Mouse (Mus musculus) intestine, embryonic 15.5 days (tissue): ENCODE results near the gene Ralgapa2. TPM values are rescaled to one million over a fixed set of nuclear protein-coding genes. Genes with fewer than 3 reads are reported as not detected.

Experiments used
- ATAC-seq: fragments of 200-750 bp; cut with Nextera tagmentation; 2 replicates; pipeline ENCODE4 v1.8.0; 2017; ENCODE audit warnings: moderate TSS enrichment, moderate library complexity
- H3K27ac ChIP-seq: fragments of 300-500 bp; sonication (generic); 2 replicates; pipeline ENCODE4 v1.5.1; 2015; ENCODE audit warnings: mild to moderate bottlenecking, inconsistent platforms
- H3K27me3 ChIP-seq: fragments of 300-500 bp; sonication (generic); replicated peaks from 2 replicates; pipeline ENCODE4 v1.6.1; 2015; ENCODE audit warnings: inconsistent platforms
- H3K36me3 ChIP-seq: fragments of 300-500 bp; sonication (generic); 2 replicates; pipeline ENCODE4 v1.6.1; 2015; ENCODE audit warnings: inconsistent platforms
- H3K4me1 ChIP-seq: fragments of 300-500 bp; sonication (generic); replicated peaks from 2 replicates; pipeline ENCODE4 v1.6.1; 2015; ENCODE audit warnings: inconsistent platforms
- H3K4me2 ChIP-seq: fragments of 300-500 bp; sonication (generic); replicated peaks from 2 replicates; pipeline ENCODE4 v1.6.1; 2015; ENCODE audit warnings: mild to moderate bottlenecking, inconsistent platforms
- H3K4me3 ChIP-seq: fragments of 300-500 bp; sonication (generic); replicated peaks from 2 replicates; pipeline ENCODE4 v1.5.1; 2015; ENCODE audit warnings: inconsistent platforms
- H3K9ac ChIP-seq: fragments of 300-500 bp; sonication (generic); 2 replicates; pipeline ENCODE4 v1.6.1; 2015; ENCODE audit warnings: inconsistent platforms
- H3K9me3 ChIP-seq: fragments of 300-500 bp; sonication (generic); 2 replicates; pipeline ENCODE4 v1.6.1; 2016; ENCODE audit warnings: inconsistent platforms
- WGBS: fragments of 180-500 bp; shearing (Covaris S2); methylation state at CpG from one replicate; pipeline ENCODE4 v1.1.7; 2015; 5-methylcytosine and 5-hydroxymethylcytosine counted together
- polyA plus RNA-seq: library from polyadenylated mRNA; unstranded; fragments of >200 nt; fragmentation: Nextera tagmentation; extraction: Ambion mirVana; gene quantifications from 2 replicates; pipeline ENCODE4 v1.2.1, GENCODE M21; 2015

The Ralgapa2 gene
- polyA plus RNA-seq, 1 experiment from 2014 or later, result 8.5 TPM

DNA sequence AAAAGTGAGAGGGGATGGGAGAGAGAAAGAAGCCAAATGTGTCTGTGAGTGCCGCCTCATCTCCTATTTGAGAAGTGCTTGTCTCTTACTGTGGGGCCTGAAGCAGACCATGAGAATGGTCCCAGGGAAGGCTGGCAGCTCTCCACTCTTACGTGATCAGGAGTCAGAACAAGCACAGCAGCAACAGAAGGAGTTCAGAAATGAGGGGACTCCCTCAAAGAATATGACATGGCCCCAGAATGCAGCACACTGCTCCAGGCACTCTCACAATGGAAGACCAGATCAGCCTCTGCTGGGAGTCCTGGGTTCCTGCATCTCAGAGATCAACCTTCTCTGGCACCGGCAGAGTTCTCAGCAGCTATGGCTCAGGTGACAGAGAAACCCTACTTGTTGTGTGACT, 284.5 kb downstream of the Ralgapa2 start:
- Histone ChIP-seq H3K36me3 (no peaks in the 10 kb centered on the region), H3K4me2 (no peak overlapping the region), H3K9me3 (no peaks in the 10 kb centered on the region), H3K4me1 (peaks cover 9% of the 10 kb centered on the region), H3K9ac (no peak overlapping the region), H3K4me3 (no peak overlapping the region), H3K27me3 (peaks cover 54% of the 10 kb centered on the region), H3K27ac (no peak overlapping the region)
- ATAC-seq, result no peak
- 61% methylated on average over 3 of the region's 3 CpGs for WGBS

DNA sequence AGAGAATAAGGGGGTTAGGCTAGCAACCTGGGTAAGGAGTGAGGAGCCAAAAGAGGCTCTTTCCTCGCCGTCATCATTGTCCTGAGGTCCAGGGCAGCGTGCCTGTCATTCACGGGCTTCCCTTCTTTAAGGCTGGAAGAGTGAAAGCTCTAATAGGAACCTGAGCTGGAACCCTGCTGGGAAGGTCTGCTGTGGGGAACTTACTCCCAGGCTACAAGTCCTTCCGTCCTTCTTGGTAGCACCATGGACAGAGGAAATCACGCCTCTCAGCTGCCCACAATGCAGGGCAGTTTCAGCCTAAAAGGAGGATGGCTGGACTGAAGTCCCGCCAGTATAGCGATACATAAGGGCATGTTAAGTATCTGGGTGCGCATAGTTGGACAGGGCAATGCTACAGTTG, 285.7 kb downstream of the Ralgapa2 start:
- Histone ChIP-seq H3K4me1 (peaks cover 21% of the 10 kb centered on the region), H3K4me3 (no peak overlapping the region), H3K9me3 (no peaks in the 10 kb centered on the region), H3K27ac (no peak overlapping the region), H3K9ac (no peak overlapping the region), H3K36me3 (no peaks in the 10 kb centered on the region), H3K4me2 (no peak overlapping the region), H3K27me3 (peaks cover 66% of the 10 kb centered on the region)
- WGBS, result 2% methylated on average over 9 of the region's 9 CpGs
- no peak for ATAC-seq

DNA sequence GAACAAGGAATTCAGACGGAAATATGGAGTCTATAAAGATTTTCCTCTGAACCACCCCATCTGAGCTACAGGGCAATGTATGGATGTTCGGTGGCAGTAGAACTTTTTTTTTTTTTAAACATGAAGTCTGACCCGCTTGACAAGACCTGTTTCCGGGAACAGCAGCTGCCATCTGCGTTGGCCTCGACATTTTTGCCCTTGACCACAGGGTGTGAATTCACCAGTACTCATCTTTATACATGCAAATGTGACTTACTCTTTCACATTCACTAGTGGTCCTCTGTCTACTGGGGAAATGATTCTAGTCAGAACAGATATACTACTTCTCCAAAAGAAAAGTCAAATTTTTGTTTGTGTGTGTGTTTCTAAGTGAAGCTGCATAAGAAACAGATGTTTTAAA, 286.3 kb downstream of the Ralgapa2 start:
- H3K4me3 ChIP-seq, result no peak overlapping the region
- WGBS, result 17% methylated on average over 6 of the region's 6 CpGs
- no peaks in the 10 kb centered on the region for H3K36me3 ChIP-seq
- H3K4me1 ChIP-seq, result peaks cover 28% of the 10 kb centered on the region
- no peak overlapping the region for H3K27ac ChIP-seq
- no peak overlapping the region for H3K9ac ChIP-seq
- no peaks in the 10 kb centered on the region for H3K9me3 ChIP-seq
- H3K27me3 ChIP-seq, result peaks cover 72% of the 10 kb centered on the region
- no peak overlapping the region for H3K4me2 ChIP-seq
- no peak for ATAC-seq

DNA sequence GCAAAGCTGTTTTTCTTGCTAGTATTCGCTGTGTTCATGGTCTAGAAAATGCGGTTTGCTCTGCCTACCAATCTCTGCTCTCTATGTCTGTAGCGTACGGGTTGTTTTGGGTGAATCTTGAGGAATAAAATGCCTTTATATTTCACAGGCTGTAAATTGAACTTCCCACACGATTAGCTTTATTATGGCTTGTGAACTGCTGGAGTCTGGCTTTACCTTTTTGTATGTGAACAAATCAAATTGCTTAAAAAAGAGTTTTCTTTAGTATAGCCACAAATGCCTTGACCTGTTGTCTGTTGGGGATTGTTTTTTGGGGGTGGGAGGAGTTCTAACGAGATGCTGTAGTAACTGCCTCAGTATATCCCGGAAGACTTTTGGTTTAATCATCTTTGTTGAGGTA, 288.0 kb downstream of the Ralgapa2 start:
- ATAC-seq, result no peak

DNA sequence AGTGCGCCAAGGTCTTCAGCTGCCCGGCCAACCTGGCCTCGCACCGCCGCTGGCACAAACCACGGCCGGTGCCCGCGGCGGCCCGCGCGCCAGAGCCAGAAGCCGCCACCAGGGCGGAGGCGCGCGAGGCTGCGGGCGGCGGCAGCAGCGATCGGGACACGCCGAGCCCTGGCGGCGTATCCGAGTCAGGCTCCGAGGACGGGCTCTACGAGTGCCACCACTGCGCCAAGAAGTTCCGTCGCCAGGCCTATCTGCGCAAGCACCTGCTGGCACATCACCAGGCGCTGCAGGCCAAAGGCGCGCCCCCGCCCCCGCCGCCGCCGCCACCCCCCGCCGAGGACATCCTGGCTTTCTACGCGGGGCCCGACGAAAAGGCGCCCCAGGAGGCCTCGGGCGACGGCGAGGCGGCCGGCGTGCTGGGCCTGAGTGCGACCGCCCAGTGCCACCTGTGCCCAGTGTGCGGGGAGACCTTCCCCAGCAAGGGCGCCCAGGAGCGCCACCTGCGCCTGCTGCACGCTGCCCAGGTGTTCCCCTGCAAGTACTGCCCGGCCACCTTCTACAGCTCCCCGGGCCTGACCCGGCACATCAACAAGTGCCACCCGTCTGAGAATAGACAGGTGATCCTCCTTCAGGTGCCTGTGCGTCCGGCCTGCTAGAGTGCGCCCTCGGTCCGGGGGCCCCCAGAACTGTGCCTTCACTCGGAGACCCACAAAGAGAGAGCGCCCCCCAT, 288.8 kb downstream of the Ralgapa2 start:
- ATAC-seq, result no peak
- H3K36me3 ChIP-seq, result no peaks in the 10 kb centered on the region
- H3K9ac ChIP-seq, result 0 out of 2 replicates have a peak overlapping the region, but pooled peaks have one; percentile 32
- 1% methylated on average over 72 of the region's 75 CpGs for WGBS
- no peak overlapping the region for H3K27ac ChIP-seq
- peak overlapping the region; percentile 51 for H3K4me3 ChIP-seq
- H3K4me2 ChIP-seq, result peak overlapping the region; percentile 98
- peaks cover 82% of the 10 kb centered on the region for H3K27me3 ChIP-seq
- H3K9me3 ChIP-seq, result no peaks in the 10 kb centered on the region
- H3K4me1 ChIP-seq, result peaks cover 35% of the 10 kb centered on the region

More for the DNA sequence above, 288.0 kb downstream of the Ralgapa2 start:
- Histone ChIP-seq H3K27me3 (peaks cover 82% of the 10 kb centered on the region), H3K27ac (no peak overlapping the region), H3K4me1 (peaks cover 29% of the 10 kb centered on the region), H3K9me3 (no peaks in the 10 kb centered on the region), H3K9ac (no peak overlapping the region), H3K4me3 (0 out of 2 replicates have a peak overlapping the region, but pooled peaks have one; percentile 51), H3K36me3 (no peaks in the 10 kb centered on the region), H3K4me2 (no peak overlapping the region; the same call in 1 of the 2 replicates)
- 15% methylated on average over 7 of the region's 7 CpGs for WGBS

DNA sequence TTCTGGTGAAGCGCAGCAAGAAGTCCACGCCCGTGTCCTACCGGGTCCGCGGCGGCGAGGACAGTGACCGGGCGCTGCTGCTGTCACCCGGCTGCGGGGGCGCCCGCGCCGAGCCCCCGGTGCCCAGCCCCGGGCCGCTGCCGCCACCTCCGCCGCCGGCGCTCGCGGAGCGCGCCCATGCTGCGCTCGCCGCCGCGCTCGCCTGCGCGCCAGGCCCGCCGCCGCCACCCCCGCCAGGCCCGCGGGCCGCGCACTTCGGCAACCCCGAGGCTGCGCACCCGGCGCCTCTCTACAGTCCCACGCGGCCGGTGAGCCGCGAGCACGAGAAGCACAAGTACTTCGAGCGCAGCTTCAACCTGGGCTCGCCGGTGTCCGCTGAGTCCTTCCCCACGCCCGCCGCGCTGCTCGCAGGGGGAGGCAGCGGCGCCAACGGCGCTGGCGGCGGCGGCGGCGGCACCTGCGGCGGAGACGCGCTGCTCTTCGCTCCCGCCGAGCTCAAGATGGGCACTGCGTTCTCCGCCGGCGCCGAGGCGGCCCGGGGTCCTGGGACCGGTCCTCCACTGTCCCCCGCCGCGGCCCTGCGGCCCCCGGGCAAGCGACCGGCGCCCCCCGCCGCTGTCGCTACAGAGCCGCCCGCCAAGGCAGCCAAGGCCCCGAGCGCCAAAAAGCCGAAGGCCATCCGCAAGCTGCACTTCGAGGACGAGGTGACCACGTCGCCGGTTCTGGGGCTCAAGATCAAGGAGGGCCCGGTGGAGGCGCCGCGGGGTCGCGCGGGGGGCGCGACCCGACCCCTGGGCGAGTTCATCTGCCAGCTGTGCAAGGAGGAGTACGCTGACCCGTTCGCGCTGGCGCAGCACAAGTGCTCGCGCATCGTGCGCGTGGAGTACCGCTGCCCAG, 289.6 kb downstream of the Ralgapa2 start:
- under 1% methylated on average over 114 of the region's 133 CpGs for WGBS
- Histone ChIP-seq H3K36me3 (no peaks in the 10 kb centered on the region), H3K27me3 (peaks cover 86% of the 10 kb centered on the region), H3K4me3 (peak overlapping the region; percentile 51), H3K9me3 (no peaks in the 10 kb centered on the region), H3K4me2 (peak overlapping the region; percentile 98), H3K4me1 (peaks cover 39% of the 10 kb centered on the region), H3K27ac (0 out of 2 replicates have a peak overlapping the region, but pooled peaks have one; percentile 6), H3K9ac (peak overlapping the region; percentile 32; the same call in 1 of the 2 replicates)
- peak; percentile 18; the same call in 1 of the 2 replicates for ATAC-seq

DNA sequence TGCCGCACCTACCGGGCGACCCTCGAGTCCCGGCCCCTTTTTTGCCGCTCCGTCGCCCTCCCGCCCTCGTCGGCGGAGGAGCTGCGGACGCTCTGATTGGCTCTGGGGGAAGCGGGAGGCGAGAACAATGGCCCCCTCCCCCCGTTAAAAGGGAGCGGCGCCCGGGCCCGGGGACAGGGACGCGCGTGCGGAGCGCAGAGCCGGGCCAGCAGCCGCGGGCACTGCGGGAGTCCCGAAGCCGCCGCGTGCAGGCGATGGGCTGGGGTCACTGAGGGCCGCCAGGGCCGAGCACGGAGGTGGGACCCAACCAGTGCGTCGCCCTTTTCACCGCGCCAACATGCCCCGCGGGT, 290.2 kb downstream of the Ralgapa2 start:
- Histone ChIP-seq H3K4me3 (peak overlapping the region; percentile 51), H3K9me3 (no peaks in the 10 kb centered on the region), H3K36me3 (no peaks in the 10 kb centered on the region), H3K4me2 (peak overlapping the region; percentile 98), H3K27ac (no peak overlapping the region), H3K4me1 (peaks cover 39% of the 10 kb centered on the region), H3K9ac (peak overlapping the region; percentile 32; the same call in 1 of the 2 replicates), H3K27me3 (peaks cover 84% of the 10 kb centered on the region)
- WGBS, result under 1% methylated on average over 44 of the region's 44 CpGs
- ATAC-seq, result peak; percentile 71

DNA sequence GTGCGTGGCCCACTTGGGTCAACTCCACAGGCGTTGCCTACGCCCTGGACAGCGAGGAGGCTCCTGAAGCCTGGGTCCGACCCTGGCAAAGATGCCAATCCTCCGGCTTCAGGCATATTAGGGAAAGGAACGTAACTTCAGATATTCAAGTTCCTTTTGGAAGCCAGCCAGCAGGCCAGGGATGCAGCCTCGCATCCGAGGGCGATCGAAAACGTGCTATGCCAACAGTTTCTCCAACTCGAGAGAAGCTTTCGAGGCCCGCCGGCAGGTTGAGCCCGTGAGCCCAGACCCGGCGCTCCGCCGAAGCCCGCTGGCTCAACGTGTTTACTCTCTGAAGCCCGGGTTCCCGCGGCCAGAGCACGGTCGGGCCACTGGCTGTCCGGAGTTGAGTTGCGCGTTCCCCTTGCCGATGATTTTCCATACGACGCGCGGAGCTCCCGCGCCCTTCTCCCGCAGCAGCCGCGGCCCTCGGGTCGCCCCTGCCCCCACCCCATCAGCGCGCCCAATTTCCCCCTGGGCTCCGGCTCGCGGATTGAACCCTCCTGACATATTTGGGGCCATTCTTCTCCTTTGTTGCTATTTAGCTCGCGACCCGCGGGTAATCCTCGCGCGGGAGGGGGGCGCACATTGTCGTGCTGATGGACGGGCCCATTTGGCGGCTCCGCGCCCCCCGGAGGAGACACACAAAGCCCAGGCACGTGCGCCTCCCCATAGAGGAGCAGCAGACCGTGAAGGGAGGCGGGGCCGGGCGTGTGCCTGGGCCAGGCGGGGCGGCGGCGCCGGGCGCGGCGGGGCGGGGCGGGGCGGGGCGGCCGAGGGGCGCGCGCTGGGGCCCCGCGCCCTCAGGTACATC, 290.8 kb downstream of the Ralgapa2 start, which contains the start of gene Insm1:
Insm1 (plus strand) TSS at position 846 of the 853 bp plus-strand sequence.
- H3K9ac ChIP-seq, result peak within 1 kb of the TSS; percentile 32; the same call in 1 of the 2 replicates
- H3K9me3 ChIP-seq, result no peaks in the 10 kb centered on the region
- WGBS, result under 1% methylated on average over 75 of the region's 86 CpGs
- peak within 1 kb of the TSS; percentile 98 for H3K4me2 ChIP-seq
- no peaks in the 10 kb centered on the region for H3K36me3 ChIP-seq
- H3K4me1 ChIP-seq, result peaks cover 39% of the 10 kb centered on the region
- H3K4me3 ChIP-seq, result peak within 1 kb of the TSS; percentile 51
- 0 out of 2 replicates have a peak within 1 kb of the TSS, but pooled peaks have one; percentile 6 for H3K27ac ChIP-seq
- peak; percentile 84 for ATAC-seq
- H3K27me3 ChIP-seq, result peaks cover 82% of the 10 kb centered on the region

DNA sequence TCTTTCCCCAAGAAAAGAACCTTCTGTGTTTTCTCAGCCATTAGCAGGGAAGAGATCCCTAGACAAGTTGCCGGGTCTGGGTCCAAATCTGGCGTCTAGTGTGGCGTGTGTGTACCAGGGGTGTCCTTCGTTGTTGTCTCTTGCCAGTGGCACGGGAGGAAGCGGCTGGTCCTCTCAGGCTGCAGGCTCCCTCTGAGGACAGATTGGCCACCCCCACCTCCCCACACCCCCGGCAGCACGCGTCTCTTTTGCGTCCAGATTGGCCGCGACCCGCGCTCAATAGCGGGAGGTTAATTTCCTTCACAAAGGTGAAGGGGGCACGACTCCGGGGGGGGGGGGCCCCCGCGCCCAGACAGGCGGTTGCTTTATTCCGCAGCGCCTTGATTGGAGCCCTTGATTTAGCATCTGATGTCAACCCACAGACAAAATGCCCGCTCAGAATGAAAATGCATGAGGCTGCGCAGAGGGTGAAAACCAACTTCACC, 291.5 kb downstream of the Ralgapa2 start:
- H3K4me2 ChIP-seq, result peak overlapping the region; percentile 98
- peaks cover 82% of the 10 kb centered on the region for H3K27me3 ChIP-seq

DNA sequence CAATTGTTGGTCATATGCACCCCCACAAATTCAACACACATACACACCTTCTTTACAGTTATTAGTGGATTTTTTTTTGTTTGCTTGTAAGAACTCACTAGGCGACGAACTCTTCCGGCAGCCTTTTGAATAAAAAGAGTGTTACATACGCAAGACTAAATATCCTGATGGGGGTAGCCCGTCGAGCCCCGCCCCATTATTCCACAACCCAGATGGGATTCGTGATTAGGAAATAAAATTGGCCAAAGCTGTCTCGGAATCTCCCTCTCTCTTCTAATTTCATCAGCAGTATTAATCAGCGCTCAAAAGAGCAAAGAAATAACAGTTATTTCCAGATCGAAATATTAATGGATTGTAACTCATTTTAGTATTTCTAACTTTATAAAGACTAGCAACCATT, 292.4 kb downstream of the Ralgapa2 start:
- H3K9ac ChIP-seq, result no peak overlapping the region
- no peak overlapping the region for H3K4me2 ChIP-seq
- H3K9me3 ChIP-seq, result no peaks in the 10 kb centered on the region
- WGBS, result 16% methylated on average over 11 of the region's 11 CpGs
- no peaks in the 10 kb centered on the region for H3K36me3 ChIP-seq
- H3K4me1 ChIP-seq, result peaks cover 39% of the 10 kb centered on the region
- H3K4me3 ChIP-seq, result no peak overlapping the region
- ATAC-seq, result no peak
- H3K27ac ChIP-seq, result no peak overlapping the region
- peaks cover 81% of the 10 kb centered on the region for H3K27me3 ChIP-seq

More for the DNA sequence above, 291.5 kb downstream of the Ralgapa2 start:
- H3K9ac ChIP-seq, result no peak overlapping the region
- H3K4me3 ChIP-seq, result peak overlapping the region; percentile 51
- no peak overlapping the region for H3K27ac ChIP-seq
- H3K36me3 ChIP-seq, result no peaks in the 10 kb centered on the region
- ATAC-seq, result no peak
- peaks cover 39% of the 10 kb centered on the region for H3K4me1 ChIP-seq
- no peaks in the 10 kb centered on the region for H3K9me3 ChIP-seq
- WGBS, result 2% methylated on average over 20 of the region's 24 CpGs

DNA sequence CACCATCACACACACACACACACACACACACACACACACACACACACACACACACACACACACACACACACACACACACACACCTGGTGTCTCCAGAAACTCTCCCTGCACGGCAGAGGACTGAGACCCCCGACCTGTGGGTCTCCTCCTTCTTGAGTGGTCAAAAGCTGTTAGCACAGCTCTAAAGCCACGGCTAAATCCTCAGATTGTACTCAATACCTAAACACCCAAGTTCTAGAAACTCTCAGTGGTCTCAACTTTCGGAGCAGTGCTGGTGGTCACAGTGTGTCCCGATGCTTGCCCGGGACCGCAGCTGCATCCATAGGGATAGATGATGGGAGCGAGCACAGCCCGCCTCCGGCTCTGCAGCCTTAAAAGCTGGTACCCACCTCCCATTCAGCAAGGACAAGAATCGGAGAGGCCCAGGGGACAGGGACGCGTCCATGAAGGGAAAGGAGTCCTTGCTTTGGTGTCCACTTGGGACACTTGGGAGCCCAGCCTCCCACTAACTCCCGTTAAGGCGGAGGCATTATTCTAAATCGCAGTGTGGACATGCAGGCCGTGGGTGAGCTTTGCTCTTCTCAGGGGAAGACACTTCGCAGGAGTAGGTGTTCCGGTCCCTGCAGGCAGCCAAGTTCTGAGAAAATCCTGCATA, 293.1 kb downstream of the Ralgapa2 start:
- ATAC-seq, result no peak

More for the DNA sequence above, 293.1 kb downstream of the Ralgapa2 start:
- H3K4me2 ChIP-seq, result no peak overlapping the region
- H3K27me3 ChIP-seq, result peaks cover 82% of the 10 kb centered on the region
- H3K36me3 ChIP-seq, result no peaks in the 10 kb centered on the region
- H3K27ac ChIP-seq, result no peak overlapping the region
- peaks cover 39% of the 10 kb centered on the region for H3K4me1 ChIP-seq
- WGBS, result 3% methylated on average over 19 of the region's 19 CpGs
- no peaks in the 10 kb centered on the region for H3K9me3 ChIP-seq
- no peak overlapping the region for H3K4me3 ChIP-seq
- no peak overlapping the region for H3K9ac ChIP-seq
